Mouse (Mus musculus) limb, embryonic 15.5 days (tissue): ENCODE measurements around the gene Ddr1. TPM values are rescaled to one million over a fixed set of nuclear protein-coding genes. Genes with fewer than 3 reads are reported as not detected.

Source experiments
- ATAC-seq: fragments of 200-750 bp; cut with Nextera tagmentation; 2 replicates; pipeline ENCODE4 v1.8.0; 2017; ENCODE audit warnings: low read depth, moderate TSS enrichment; ENCODE audit not compliant: insufficient number of reproducible peaks, low FRiP score, low TSS enrichment
- H3K27ac ChIP-seq: fragments of 300-500 bp; sonication (generic); 2 replicates; pipeline ENCODE4 v1.5.1; 2015; ENCODE audit warnings: moderate library complexity, mild to moderate bottlenecking, inconsistent platforms
- H3K27me3 ChIP-seq: fragments of 300-500 bp; sonication (generic); 2 replicates; pipeline ENCODE4 v1.6.1; 2015; ENCODE audit warnings: inconsistent platforms
- H3K36me3 ChIP-seq: fragments of 300-500 bp; sonication (generic); 2 replicates; pipeline ENCODE4 v1.6.1; 2015; ENCODE audit warnings: inconsistent platforms
- H3K4me1 ChIP-seq: fragments of 300-500 bp; sonication (generic); 2 replicates; pipeline ENCODE4 v1.6.1; 2015; ENCODE audit warnings: inconsistent platforms
- H3K4me2 ChIP-seq: fragments of 300-500 bp; sonication (generic); 2 replicates; pipeline ENCODE4 v1.6.1; 2015; ENCODE audit warnings: mild to moderate bottlenecking, inconsistent platforms
- H3K4me3 ChIP-seq: fragments of 300-500 bp; sonication (generic); 2 replicates; pipeline ENCODE4 v1.5.1; 2015; ENCODE audit warnings: mild to moderate bottlenecking, inconsistent platforms
- H3K9ac ChIP-seq: fragments of 300-500 bp; sonication (generic); 2 replicates; pipeline ENCODE4 v1.6.1; 2015; ENCODE audit warnings: inconsistent platforms
- H3K9me3 ChIP-seq: fragments of 300-500 bp; sonication (generic); 2 replicates; pipeline ENCODE4 v1.6.1; 2016; ENCODE audit warnings: inconsistent platforms
- WGBS: fragments of 180-500 bp; shearing (Covaris S2); methylation state at CpG from one replicate; pipeline ENCODE4 v1.1.7; 2015; 5-methylcytosine and 5-hydroxymethylcytosine counted together
- polyA plus RNA-seq: library from polyadenylated mRNA; unstranded; fragments of >200 nt; fragmentation: Nextera tagmentation; extraction: Ambion mirVana; gene quantifications from 2 replicates; pipeline ENCODE4 v1.2.1, GENCODE M21; 2015

Ddr1 gene
- polyA plus RNA-seq, 1 experiment from 2014 or later = 81.7 TPM

DNA sequence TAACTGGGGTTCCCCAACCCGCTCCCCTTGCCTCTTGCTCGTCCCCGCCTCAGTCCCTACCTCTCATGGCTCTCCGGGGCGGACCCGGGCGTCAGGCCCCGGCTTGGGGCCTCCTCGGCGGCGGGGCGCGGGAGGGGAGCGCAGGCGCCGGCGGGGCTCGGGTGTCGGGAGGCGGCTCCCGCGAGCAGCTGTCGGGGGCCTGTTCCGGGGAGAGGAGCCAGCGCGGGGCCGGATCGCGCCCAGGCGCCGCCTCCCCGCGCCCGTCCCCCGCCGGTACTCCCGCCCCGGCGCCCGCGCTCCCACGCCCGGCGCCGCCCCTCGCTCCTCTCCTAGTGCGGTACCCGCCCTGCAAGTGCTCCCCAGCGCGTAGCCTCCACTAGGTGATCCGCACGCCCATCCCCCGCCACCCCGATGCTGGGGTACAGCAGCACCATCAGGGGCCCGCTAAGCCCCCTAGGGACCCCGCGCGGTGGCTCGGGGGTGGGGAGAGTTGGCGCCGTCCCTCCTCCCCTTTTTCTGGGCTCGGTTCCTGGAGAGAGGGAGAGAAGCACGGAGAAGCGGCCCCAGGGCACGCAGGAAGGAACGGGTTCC is 4.0 kb downstream of the Ddr1 start:
- Histone ChIP-seq H3K4me3 (peak overlapping the region; percentile 61), H3K4me1 (peaks cover 78% of the 10 kb centered on the region), H3K27me3 (no peaks in the 10 kb centered on the region), H3K9me3 (no peaks in the 10 kb centered on the region), H3K27ac (peak overlapping the region; percentile 96), H3K36me3 (peaks cover 2% of the 10 kb centered on the region), H3K4me2 (peak overlapping the region; percentile 72), H3K9ac (peak overlapping the region; percentile 71)
- under 1% methylated on average over 28 of the region's 66 CpGs for WGBS
- ATAC-seq = peak; percentile 81

DNA sequence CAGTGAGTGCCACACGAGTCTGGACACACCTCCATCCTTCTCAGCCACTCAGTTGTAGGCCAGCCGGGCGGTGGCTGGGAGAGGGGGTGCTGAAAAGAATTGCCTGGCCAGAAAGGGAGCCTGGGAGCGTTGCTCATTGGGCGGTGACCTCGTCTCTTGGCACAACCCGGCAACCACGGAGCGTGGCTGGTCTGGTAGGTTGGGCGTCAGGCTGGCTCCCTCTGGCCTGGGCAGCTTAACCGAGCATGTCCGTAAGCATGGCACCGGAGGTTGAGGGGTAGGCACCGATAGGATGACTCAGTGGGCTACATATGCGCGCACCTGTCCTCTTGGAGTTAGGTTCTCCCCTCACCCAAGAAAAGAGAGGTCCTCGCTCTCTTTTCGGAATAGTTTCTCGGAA is 4.5 kb downstream of the Ddr1 start:
- H3K27ac ChIP-seq = peak overlapping the region; percentile 96
- no peaks in the 10 kb centered on the region for H3K27me3 ChIP-seq
- H3K9ac ChIP-seq = peak overlapping the region; percentile 71
- peak overlapping the region; percentile 72 for H3K4me2 ChIP-seq
- H3K9me3 ChIP-seq = no peaks in the 10 kb centered on the region
- ATAC-seq = peak; percentile 10; the same call in 1 of the 2 replicates
- peaks cover 8% of the 10 kb centered on the region for H3K36me3 ChIP-seq
- H3K4me1 ChIP-seq = peaks cover 74% of the 10 kb centered on the region
- H3K4me3 ChIP-seq = peak overlapping the region; percentile 61
- WGBS = 2% methylated on average over 19 of the region's 19 CpGs

DNA sequence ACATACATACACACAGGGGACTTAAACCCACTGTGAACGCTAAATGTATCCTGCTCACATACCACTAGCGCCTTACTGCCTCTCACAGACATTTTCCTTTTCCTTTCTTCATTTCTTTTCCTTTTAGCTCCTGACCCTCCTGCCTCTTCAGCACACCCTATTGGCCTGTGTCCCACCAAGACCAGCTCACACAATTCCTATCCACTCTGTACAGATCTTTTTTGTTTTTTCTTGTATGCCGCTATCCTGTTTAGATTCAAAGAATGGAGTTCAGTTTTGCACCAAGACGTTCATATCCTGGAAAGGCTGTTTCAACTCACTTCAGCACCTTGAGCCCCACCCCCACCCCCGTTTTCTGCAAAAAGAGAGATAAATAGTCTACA is 5.9 kb downstream of the Ddr1 start:
- Histone ChIP-seq H3K9ac (no peak overlapping the region), H3K27ac (peak overlapping the region; percentile 80), H3K9me3 (no peaks in the 10 kb centered on the region), H3K27me3 (no peaks in the 10 kb centered on the region), H3K4me1 (peaks cover 60% of the 10 kb centered on the region), H3K36me3 (peaks cover 14% of the 10 kb centered on the region), H3K4me3 (peak overlapping the region; percentile 37), H3K4me2 (peak overlapping the region; percentile 56)
- WGBS = 48% methylated on average over 5 of the region's 5 CpGs
- no peak for ATAC-seq

DNA sequence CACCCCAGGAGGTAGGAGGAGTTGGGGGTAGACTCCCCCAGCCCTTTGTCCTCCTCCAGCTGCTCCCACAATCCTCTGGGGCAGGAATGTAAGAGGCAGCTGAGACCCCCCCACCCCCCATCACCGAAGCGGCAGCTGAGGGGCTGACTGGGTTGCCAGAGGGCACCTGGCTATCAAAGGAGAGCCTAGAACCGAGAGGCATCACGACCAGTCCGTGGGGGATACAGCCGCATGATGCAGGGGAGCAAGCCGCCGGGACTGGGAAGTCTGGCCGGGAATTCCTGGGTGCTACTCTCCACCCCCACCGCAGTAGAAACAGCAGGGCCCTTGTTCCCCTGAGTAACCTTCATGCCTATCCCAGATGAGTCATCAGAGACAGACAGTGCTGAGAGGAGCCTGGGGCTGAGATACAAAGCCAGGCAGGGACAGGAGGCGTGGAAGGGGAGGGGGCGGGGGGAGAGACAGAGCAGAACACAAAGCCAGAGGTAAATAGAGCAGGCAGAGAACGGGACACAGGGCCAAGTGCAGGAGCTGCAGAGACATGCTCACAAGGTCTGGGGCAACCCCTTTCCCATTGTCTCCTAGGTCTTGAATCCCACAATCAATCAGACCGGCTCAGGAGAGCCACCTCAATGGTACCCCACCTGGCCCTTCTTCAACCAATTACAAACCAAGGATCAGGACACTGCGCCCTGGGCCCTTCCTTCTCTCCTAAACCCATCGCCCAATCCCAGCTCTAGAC is 6.5 kb downstream of the Ddr1 start:
- peak; percentile 27 for ATAC-seq

DNA sequence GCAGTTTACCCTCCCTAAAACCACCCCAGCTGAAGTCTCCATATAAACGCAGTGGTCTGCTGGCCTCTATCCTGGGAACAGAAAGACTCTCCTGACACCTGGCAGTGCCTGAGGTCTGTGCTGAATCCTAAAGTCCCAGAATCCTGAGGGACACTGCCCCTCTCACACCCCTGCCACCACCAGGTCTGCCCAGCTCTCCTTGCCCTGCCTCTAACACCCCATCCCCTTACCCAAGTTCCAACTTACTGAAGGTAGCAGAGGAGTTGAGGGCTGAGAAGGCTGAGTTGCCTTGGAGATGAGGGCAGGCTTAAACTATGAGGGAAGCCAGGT is 7.0 kb downstream of the Ddr1 start:
- Histone ChIP-seq H3K4me2 (peak overlapping the region; percentile 56), H3K27ac (peak overlapping the region; percentile 80), H3K4me3 (peak overlapping the region; percentile 37), H3K27me3 (no peaks in the 10 kb centered on the region), H3K4me1 (peaks cover 52% of the 10 kb centered on the region), H3K9me3 (no peaks in the 10 kb centered on the region), H3K9ac (0 out of 2 replicates have a peak overlapping the region, but pooled peaks have one; percentile 50), H3K36me3 (peaks cover 25% of the 10 kb centered on the region)
- ATAC-seq = no peak
- WGBS = 18% methylated on average over 1 of the region's 1 CpGs

More for the DNA sequence above, 6.5 kb downstream of the Ddr1 start:
- WGBS = 9% methylated on average over 16 of the region's 16 CpGs
- Histone ChIP-seq H3K27ac (peak overlapping the region; percentile 80), H3K4me2 (peak overlapping the region; percentile 56), H3K4me3 (peak overlapping the region; percentile 37), H3K4me1 (peaks cover 57% of the 10 kb centered on the region), H3K36me3 (peaks cover 19% of the 10 kb centered on the region), H3K9me3 (no peaks in the 10 kb centered on the region), H3K9ac (peak overlapping the region; percentile 50), H3K27me3 (no peaks in the 10 kb centered on the region)

DNA sequence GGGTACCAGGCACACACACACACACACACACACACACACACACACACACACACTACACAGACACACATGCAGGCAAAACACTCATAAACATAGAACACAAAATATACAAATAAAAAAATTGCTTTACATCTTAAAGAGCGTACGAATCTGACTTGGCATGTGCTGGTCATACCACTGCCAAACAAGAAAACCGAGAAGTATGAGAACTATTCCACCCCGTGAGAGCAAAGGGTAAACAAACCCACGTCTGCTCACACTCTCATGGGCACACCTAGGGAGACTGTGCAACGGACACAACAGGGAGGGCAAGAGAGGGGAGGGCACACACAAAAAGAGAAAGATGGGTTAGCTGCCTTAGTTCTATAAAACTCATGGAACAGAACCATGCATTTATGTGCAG is 7.7 kb downstream of the Ddr1 start:
- H3K4me3 ChIP-seq = 0 out of 2 replicates have a peak overlapping the region, but pooled peaks have one; percentile 37
- no peaks in the 10 kb centered on the region for H3K9me3 ChIP-seq
- peak overlapping the region; percentile 56; the same call in 1 of the 2 replicates for H3K4me2 ChIP-seq
- peaks cover 45% of the 10 kb centered on the region for H3K4me1 ChIP-seq
- ATAC-seq = no peak
- H3K27ac ChIP-seq = peak overlapping the region; percentile 80; the same call in 1 of the 2 replicates
- 27% methylated on average over 6 of the region's 6 CpGs for WGBS
- H3K27me3 ChIP-seq = no peaks in the 10 kb centered on the region
- peaks cover 32% of the 10 kb centered on the region for H3K36me3 ChIP-seq
- H3K9ac ChIP-seq = no peak overlapping the region

DNA sequence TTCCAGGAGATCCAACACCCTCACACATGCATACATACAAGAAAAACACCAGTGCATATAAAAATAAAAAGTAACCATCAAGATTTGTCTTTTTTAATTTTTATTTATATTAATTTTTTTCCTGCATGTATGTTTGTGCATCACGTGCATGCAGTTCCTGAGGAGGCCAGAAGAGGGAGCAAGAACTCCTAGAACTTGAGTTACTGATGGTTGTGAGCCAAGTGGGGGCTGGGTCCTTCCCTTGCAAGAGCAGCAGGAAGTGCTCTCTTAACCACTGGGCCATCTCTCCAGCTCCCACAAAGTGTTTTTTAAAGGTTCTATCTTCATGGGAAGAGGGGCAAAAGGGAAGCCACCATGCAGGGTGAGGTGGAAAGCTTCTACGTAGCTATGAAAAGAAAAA is 9.1 kb downstream of the Ddr1 start:
- WGBS = 95% methylated on average over 2 of the region's 2 CpGs
- H3K9ac ChIP-seq = no peak overlapping the region
- H3K4me3 ChIP-seq = no peak overlapping the region
- no peak overlapping the region for H3K27ac ChIP-seq
- peaks cover 46% of the 10 kb centered on the region for H3K36me3 ChIP-seq
- H3K4me2 ChIP-seq = no peak overlapping the region
- no peak for ATAC-seq
- H3K4me1 ChIP-seq = peaks cover 34% of the 10 kb centered on the region
- H3K27me3 ChIP-seq = no peaks in the 10 kb centered on the region
- no peaks in the 10 kb centered on the region for H3K9me3 ChIP-seq

DNA sequence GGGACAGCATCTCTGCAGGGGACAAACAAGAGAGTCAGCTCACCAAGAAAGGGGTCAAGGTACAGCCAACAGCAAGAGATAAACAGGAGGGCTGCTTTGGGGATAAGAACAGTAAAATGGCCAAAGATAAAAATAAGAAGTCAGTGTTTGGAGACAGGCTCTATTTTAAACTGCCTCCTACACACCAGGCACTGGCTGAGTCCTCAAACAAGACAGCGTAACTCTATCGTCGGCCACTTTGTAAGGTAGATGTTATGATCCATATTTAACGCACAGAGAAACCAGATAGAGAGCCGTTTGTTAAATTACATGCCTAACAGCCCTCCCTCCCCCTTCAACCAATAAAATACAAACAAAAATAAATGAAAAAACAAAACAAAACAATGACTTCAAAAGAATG is 10.5 kb downstream of the Ddr1 start:
- WGBS = 86% methylated on average over 5 of the region's 5 CpGs
- H3K9ac ChIP-seq = no peak overlapping the region
- H3K27ac ChIP-seq = no peak overlapping the region
- no peak overlapping the region for H3K4me2 ChIP-seq
- H3K4me3 ChIP-seq = no peak overlapping the region
- no peak for ATAC-seq
- H3K36me3 ChIP-seq = peaks cover 59% of the 10 kb centered on the region
- H3K27me3 ChIP-seq = no peaks in the 10 kb centered on the region
- H3K9me3 ChIP-seq = no peaks in the 10 kb centered on the region
- H3K4me1 ChIP-seq = peaks cover 23% of the 10 kb centered on the region

DNA sequence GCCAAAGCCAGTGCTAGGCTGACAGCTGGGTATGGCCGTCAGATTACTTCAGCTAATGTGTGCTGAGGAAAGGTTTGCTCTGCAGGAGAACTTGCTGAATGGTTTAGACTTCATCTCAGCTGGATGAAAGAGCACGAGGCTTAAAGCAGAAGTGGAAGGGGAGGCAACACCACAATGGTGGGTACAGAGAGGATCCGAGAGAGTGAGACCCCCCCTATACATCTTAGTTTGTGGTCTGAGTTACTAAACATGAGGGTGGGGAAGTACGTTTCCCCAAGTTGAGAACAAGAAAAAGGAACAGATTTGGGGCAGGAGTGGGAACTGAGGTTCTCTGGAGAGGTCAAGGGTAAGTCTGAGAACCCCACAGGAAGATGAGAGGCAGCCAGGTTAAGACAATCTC is 12.1 kb downstream of the Ddr1 start:
- no peak for ATAC-seq
- Histone ChIP-seq H3K4me2 (no peak overlapping the region), H3K9me3 (no peaks in the 10 kb centered on the region), H3K36me3 (peaks cover 75% of the 10 kb centered on the region), H3K4me3 (no peak overlapping the region), H3K27ac (no peak overlapping the region), H3K27me3 (no peaks in the 10 kb centered on the region), H3K4me1 (peaks cover 7% of the 10 kb centered on the region), H3K9ac (no peak overlapping the region)
- 77% methylated on average over 4 of the region's 4 CpGs for WGBS

DNA sequence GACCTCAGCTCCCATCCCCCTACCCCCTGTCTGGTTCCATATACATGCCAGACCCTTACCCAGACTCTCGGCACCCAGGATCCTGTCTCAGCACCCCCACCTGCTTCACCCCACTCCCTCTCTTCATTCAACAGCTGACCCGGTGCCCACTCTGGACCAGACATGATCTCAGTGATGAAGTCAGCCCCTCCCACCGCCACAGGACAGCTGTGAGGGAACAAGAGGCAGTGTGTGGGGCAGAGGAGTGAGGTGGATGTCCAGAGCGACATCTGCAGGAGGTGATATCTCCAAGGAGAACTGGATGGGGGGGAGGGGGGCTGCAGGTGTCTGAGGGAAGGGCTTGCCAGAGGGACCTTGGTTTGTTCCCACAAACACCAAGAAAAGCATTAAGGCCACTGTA is 12.6 kb downstream of the Ddr1 start:
- no peak for ATAC-seq
- H3K9me3 ChIP-seq = no peaks in the 10 kb centered on the region

DNA sequence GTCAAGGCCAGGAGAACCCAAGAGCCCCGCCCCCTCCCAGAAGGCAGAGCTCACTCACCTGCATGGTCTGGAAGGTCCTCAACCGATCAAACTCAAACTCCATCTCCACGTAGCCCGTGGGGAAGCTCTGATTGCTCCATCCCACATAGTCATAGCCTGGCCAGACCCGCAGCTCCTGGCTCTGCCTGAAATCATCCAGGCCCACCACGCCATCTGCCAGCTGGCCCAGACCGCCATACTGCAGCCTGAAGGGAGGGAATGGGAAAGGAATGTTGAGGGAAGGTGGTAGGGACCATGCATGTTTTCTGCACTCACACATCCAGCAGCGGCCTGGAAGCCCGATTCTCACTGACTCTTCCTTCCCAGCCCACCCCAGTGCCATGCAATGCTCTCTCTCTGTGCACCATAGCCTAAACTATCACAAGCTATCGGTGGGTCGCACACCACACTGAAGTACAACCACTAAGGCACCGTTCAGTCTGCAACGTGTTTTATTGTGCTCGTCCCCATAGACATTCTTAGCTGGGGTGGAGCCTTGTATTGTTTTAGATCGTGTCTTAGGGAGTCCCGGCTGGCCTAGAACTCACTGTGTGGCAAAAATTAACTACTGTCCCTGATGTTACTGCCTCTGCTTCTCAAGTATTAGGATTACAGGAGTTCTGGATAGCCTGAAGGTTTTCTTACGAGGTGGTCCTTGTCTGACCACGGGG is 14.3 kb downstream of the Ddr1 start:
- Histone ChIP-seq H3K9me3 (no peaks in the 10 kb centered on the region), H3K4me2 (no peak overlapping the region), H3K9ac (no peak overlapping the region), H3K4me1 (no peaks in the 10 kb centered on the region), H3K36me3 (peaks cover 91% of the 10 kb centered on the region), H3K27me3 (no peaks in the 10 kb centered on the region), H3K27ac (no peak overlapping the region), H3K4me3 (no peak overlapping the region)
- ATAC-seq = no peak
- WGBS = 90% methylated on average over 18 of the region's 18 CpGs

More for the DNA sequence above, 12.6 kb downstream of the Ddr1 start:
- no peak overlapping the region for H3K4me2 ChIP-seq
- no peak overlapping the region for H3K9ac ChIP-seq
- H3K27ac ChIP-seq = no peak overlapping the region
- peaks cover 80% of the 10 kb centered on the region for H3K36me3 ChIP-seq
- WGBS = 72% methylated on average over 4 of the region's 4 CpGs
- H3K4me3 ChIP-seq = no peak overlapping the region
- no peaks in the 10 kb centered on the region for H3K27me3 ChIP-seq
- H3K4me1 ChIP-seq = peaks cover 2% of the 10 kb centered on the region
